Mouse (Mus musculus) hindbrain, embryonic 13.5 days (tissue): ENCODE measurements around the gene Actr5. TPM values are rescaled to one million over a fixed set of nuclear protein-coding genes. Genes with fewer than 3 reads are reported as not detected.
A peak's percentile ranks its signal among the peaks of the same experiment; 100 is the strongest.

Experiments used
- ATAC-seq: fragments of 200-750 bp; cut with Nextera tagmentation; 2 replicates; pipeline ENCODE4 v1.8.0; 2017; ENCODE audit warnings: moderate TSS enrichment; ENCODE audit not compliant: low FRiP score
- H3K27ac ChIP-seq: fragments of 300-500 bp; sonication (generic); 2 replicates; pipeline ENCODE4 v1.5.1; 2015; ENCODE audit warnings: inconsistent platforms, mild to moderate bottlenecking, moderate library complexity
- H3K27me3 ChIP-seq: fragments of 300-500 bp; sonication (generic); 2 replicates; pipeline ENCODE4 v1.6.1; 2015; ENCODE audit warnings: mild to moderate bottlenecking, inconsistent platforms
- H3K36me3 ChIP-seq: fragments of 300-500 bp; sonication (generic); 2 replicates; pipeline ENCODE4 v1.6.1; 2015; ENCODE audit warnings: mild to moderate bottlenecking, inconsistent platforms
- H3K4me1 ChIP-seq: fragments of 300-500 bp; sonication (generic); replicated peaks from 2 replicates; pipeline ENCODE4 v1.6.1; 2015; ENCODE audit warnings: inconsistent platforms
- H3K4me2 ChIP-seq: fragments of 300-500 bp; sonication (generic); 2 replicates; pipeline ENCODE4 v1.6.1; 2015; ENCODE audit warnings: inconsistent platforms, mild to moderate bottlenecking, moderate library complexity
- H3K4me3 ChIP-seq: fragments of 300-500 bp; sonication (generic); 2 replicates; pipeline ENCODE4 v1.5.1; 2015; ENCODE audit warnings: mild to moderate bottlenecking, inconsistent platforms
- H3K9ac ChIP-seq: fragments of 300-500 bp; sonication (generic); 2 replicates; pipeline ENCODE4 v1.6.1; 2015; ENCODE audit warnings: mild to moderate bottlenecking, inconsistent platforms
- H3K9me3 ChIP-seq: fragments of 300-500 bp; sonication (generic); 2 replicates; pipeline ENCODE4 v1.6.1; 2016; ENCODE audit warnings: inconsistent platforms
- WGBS: fragments of 180-500 bp; shearing (Covaris S2); methylation state at CpG from one replicate; pipeline ENCODE4 v1.1.7; 2015; 5-methylcytosine and 5-hydroxymethylcytosine counted together
- polyA plus RNA-seq: library from polyadenylated mRNA; unstranded; fragments of >200 nt; fragmentation: Nextera tagmentation; extraction: Ambion mirVana; gene quantifications from 2 replicates; pipeline ENCODE4 v1.2.1, GENCODE M21; 2015

The Actr5 gene
- 12.4 and 12.6 TPM in 2 replicates for polyA plus RNA-seq

DNA sequence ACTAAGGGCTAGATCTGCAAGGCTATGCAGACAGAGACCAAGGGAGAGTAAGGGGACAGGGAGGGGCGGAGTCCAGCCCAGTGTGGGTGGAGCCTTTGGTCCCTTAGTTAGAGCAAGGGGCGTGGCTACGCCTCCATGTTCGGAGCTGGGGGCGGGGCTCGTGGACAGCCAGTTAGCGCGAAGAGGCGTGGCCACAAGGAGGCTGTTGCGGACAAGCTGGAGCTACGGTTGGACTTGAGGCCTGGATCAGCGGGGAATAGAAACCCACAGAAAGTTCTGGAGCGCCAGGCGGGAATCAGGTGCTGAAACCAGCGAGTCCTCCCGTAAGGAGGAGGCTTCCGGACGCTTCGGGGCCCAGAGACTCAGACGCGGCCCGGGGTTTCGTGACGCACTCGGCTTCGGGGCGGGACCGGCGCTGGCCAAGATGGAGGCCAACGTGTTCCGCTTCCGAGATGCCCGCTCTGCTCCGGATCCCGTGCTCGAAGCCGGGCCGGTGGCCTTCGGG is at the start of gene Actr5:
Actr5 (plus strand) TSS at position 171 of the 505 bp plus-strand sequence.
- ATAC-seq: peak; percentile 94
- under 1% methylated on average over 39 of the region's 39 CpGs for WGBS
- Histone ChIP-seq H3K4me2 (peak within 1 kb of the TSS; percentile 80), H3K36me3 (peaks cover 16% of the 10 kb centered on the region), H3K9ac (peak within 1 kb of the TSS; percentile 87), H3K27ac (peak within 1 kb of the TSS; percentile 93), H3K9me3 (no peaks in the 10 kb centered on the region), H3K4me3 (peak within 1 kb of the TSS; percentile 87), H3K27me3 (peaks cover 30% of the 10 kb centered on the region), H3K4me1 (peaks cover 19% of the 10 kb centered on the region)

DNA sequence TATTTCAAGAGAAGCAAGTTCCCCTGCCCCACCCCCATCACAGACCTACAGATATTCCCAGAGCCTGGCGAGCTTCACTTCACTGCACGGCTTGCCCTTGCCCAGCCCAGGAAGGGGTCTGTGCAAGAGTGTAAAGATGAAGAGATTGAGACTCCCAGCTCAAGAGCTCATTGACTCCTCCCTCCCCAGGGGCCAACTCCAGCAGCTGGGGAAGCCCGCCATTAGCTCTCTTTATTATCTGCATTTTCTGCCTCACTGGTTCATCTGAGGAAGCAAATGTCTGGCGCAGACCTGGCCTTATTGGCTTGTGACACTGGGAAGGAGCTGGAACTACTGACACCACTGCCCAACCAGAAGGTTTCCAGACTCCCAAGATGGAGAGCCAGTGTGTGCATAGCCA is 44.7 kb upstream of the Actr5 start:
- peaks cover 22% of the 10 kb centered on the region; the same call in 1 of the 2 replicates for H3K27me3 ChIP-seq
- no peak for ATAC-seq
- 28% methylated on average over 4 of the region's 4 CpGs for WGBS

DNA sequence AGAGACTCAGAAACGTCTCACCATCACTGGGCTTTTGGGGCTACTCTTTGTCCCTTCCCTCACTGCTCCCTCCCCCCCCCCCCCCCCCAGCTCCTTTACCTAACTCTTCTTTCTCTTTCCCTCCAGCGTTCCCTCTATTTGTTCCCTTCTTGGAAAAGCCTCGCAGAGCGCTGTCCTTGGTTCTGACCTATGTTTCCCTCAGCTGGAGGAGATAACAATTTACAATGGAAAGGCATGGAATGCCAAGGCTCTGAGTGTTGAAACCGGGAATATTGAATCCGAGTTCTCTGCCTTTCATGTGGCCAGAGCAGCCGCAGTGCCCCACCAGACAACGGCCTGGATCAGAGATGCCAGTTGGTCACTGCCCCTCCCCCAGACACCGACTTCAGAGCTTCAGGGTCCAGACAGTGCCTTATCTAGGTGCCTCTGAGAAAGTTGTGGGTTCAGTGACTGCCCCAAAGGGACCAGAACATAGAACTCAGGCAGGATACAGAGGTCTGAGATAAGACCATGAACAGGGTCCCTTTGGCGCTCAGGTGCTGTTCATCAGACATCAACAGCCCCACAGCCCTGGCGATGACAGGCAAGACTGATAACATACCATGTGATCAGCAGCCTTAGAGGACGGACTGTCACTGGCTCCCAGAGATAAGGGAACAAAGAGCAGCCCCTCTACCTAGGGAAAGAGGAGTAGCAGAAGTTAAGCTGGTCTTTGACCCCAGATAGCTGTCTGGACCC is 39.9 kb upstream of the Actr5 start:
- 0 out of 2 replicates have a peak, but pooled peaks have one; percentile 47 for ATAC-seq
- no peak overlapping the region for H3K4me3 ChIP-seq
- no peak overlapping the region for H3K4me2 ChIP-seq
- no peaks in the 10 kb centered on the region for H3K9me3 ChIP-seq
- H3K4me1 ChIP-seq: peaks cover 37% of the 10 kb centered on the region
- 9% methylated on average over 12 of the region's 12 CpGs for WGBS
- peak overlapping the region; percentile 40; the same call in 1 of the 2 replicates for H3K27ac ChIP-seq
- peaks cover 34% of the 10 kb centered on the region; the same call in 1 of the 2 replicates for H3K27me3 ChIP-seq
- H3K36me3 ChIP-seq: no peaks in the 10 kb centered on the region
- H3K9ac ChIP-seq: no peak overlapping the region

More for the DNA sequence above, 44.7 kb upstream of the Actr5 start:
- H3K4me3 ChIP-seq: no peak overlapping the region
- H3K4me2 ChIP-seq: no peak overlapping the region
- H3K27ac ChIP-seq: peak overlapping the region; percentile 58; the same call in 1 of the 2 replicates
- peaks cover 19% of the 10 kb centered on the region for H3K4me1 ChIP-seq
- H3K9ac ChIP-seq: no peak overlapping the region
- H3K9me3 ChIP-seq: no peaks in the 10 kb centered on the region
- H3K36me3 ChIP-seq: no peaks in the 10 kb centered on the region

DNA sequence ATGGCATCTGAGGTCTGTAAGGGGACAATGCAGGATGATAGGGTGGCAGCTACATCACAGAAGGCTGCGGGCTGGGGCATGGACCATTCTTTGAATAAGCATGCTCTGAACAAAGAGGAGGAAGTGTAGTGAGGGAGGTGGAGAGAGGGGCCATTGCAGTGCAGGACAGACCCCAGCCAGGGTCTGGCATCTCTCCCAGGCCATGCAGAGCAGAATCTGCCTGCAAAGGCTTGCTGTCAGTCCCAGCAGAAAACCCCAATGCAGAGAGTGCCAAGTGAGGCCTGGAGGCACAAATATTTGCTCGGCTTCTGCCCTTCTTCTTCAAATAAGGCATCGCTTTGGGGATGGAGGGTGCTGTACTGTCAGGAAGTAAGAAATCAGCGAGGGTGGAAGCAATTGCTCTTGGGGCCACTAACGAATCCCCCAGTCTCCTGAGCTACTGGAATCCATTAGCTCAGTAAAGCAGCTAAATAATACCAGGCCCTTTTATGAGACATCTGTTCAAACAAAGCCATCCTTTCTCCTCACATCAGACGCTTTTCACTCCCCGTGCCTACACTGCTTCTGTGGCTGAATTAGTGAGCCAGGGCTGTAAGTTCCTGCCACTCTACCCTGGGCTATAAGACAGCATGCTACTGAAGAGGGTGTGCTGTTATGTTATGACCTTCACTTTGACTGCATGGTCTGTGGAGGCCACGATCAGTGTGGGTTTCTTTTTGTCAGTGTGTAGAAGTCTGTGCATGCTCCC is 36.0 kb upstream of the Actr5 start:
- H3K27ac ChIP-seq: peak overlapping the region; percentile 83
- ATAC-seq: peak; percentile 36; the same call in 1 of the 2 replicates
- no peaks in the 10 kb centered on the region for H3K9me3 ChIP-seq
- H3K9ac ChIP-seq: peak overlapping the region; percentile 51
- peaks cover 49% of the 10 kb centered on the region for H3K4me1 ChIP-seq
- 24% methylated on average over 8 of the region's 8 CpGs for WGBS
- no peaks in the 10 kb centered on the region for H3K36me3 ChIP-seq
- H3K4me2 ChIP-seq: no peak overlapping the region
- H3K4me3 ChIP-seq: no peak overlapping the region
- peaks cover 19% of the 10 kb centered on the region; the same call in 1 of the 2 replicates for H3K27me3 ChIP-seq

DNA sequence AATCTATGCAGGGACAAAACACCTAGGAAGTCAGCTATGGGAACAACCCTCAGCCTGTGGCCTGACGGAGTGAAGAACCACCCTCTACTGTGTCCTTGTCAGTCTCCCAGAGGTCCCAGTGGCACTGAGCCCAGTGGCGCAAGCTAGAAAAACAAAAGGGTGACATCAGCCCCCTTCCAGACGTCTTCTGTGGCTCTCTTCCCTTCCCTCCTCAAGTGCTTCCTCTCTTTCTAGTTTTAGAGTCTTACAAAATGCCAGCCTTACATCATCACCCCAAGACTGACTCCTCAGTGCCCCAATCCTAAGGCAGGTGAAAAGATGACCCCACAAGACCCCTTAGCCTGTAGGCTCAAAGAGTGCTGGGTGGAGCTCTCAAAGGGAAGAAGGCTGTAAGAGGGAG is 34.2 kb upstream of the Actr5 start:
- no peak overlapping the region for H3K9ac ChIP-seq
- peaks cover 52% of the 10 kb centered on the region for H3K4me1 ChIP-seq
- no peaks in the 10 kb centered on the region for H3K9me3 ChIP-seq
- no peak overlapping the region for H3K4me3 ChIP-seq
- H3K27ac ChIP-seq: 0 out of 2 replicates have a peak overlapping the region, but pooled peaks have one; percentile 30
- no peak overlapping the region for H3K4me2 ChIP-seq
- 0 out of 2 replicates have a peak, but pooled peaks cover 11% of the 10 kb centered on the region for H3K27me3 ChIP-seq
- no peak for ATAC-seq
- 54% methylated on average over 3 of the region's 3 CpGs for WGBS
- H3K36me3 ChIP-seq: no peaks in the 10 kb centered on the region

DNA sequence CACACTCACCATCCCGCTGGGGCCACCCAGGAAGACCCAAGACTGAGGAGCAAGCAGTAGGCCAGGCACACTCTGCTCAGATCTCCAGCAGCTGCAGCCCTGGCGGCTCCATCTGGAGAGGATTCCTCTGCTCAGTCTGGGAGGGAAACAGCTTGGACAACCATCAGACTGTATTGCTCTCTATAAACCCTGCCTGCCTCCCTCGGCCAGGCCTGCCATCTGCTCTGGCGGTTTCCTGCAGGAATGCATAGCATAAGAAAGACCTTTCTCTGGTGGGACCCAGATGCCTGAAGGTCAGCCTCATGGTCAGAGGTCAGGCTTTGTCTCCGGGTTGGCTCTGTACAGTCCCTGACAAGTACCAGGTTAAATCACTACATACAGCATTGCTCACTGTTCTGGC is 33.4 kb upstream of the Actr5 start:
- Histone ChIP-seq H3K9ac (no peak overlapping the region), H3K9me3 (no peaks in the 10 kb centered on the region), H3K27me3 (0 out of 2 replicates have a peak, but pooled peaks cover 9% of the 10 kb centered on the region), H3K4me3 (no peak overlapping the region), H3K4me2 (no peak overlapping the region), H3K36me3 (no peaks in the 10 kb centered on the region), H3K4me1 (peaks cover 60% of the 10 kb centered on the region), H3K27ac (peak overlapping the region; percentile 55)
- 42% methylated on average over 5 of the region's 5 CpGs for WGBS
- peak; percentile 38; the same call in 1 of the 2 replicates for ATAC-seq

DNA sequence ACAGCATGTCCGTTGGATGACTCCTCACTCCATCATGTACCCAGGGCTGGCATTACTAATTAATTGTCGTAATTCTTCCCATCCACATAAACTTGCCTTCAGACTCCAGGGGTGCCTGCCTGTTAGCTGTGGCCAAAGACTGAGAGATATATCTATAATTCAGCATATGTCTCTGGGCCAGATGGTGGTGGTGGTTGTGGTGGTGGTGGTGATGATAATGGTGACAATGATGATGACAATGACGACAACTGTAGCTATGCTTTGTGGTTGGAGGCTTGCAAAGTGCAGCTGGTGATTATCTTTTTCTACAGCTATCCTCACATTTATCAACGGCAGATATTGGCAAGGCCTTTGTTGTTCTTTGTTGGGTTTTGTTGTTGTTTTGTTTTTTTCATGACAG is 31.3 kb upstream of the Actr5 start:
- WGBS: 86% methylated on average over 4 of the region's 4 CpGs
- Histone ChIP-seq H3K4me1 (peaks cover 62% of the 10 kb centered on the region), H3K27ac (no peak overlapping the region), H3K36me3 (no peaks in the 10 kb centered on the region), H3K27me3 (peaks cover 17% of the 10 kb centered on the region; the same call in 1 of the 2 replicates), H3K4me2 (no peak overlapping the region), H3K9ac (no peak overlapping the region), H3K4me3 (no peak overlapping the region), H3K9me3 (no peaks in the 10 kb centered on the region)
- no peak for ATAC-seq

DNA sequence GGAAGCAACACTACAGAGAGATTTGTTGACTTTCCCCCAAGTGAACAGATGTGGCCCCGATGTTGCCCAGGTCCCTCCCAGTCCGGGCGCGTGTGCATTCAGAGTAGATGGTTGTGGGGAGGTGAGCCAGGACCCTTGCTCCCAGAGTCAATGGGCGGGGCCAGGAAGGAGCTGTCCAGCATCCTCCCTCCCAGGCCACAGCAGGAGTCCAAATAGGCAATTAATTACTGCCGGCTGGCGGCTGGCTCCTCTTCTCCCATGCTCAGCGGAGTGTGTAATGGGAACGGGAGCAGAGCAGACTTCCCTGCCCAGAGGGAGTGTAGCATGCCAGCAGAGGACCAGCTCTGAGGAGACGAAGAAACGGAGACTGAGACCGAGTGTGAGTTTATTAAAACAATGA is 29.6 kb upstream of the Actr5 start:
- H3K4me1 ChIP-seq: peaks cover 62% of the 10 kb centered on the region

DNA sequence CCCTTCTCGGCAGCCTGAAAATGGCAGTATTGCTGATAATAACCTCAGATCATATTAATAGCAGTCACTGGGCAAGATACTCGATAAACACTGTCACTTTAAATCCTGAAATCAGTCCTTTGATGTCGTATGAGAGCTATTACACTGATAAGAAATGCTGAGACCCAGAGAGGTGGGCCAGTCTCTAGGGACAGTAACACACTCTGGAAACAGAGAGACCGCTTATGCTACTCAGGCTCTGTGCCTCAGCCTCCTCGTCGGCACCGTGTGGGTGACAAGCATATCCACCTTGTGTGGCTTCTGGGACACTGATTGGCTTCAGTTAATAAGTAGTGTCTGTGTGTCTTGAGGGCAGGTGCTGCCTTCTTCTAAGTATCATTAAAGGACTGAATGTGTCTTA is 29.1 kb upstream of the Actr5 start:
- WGBS: 9% methylated on average over 7 of the region's 7 CpGs
- Histone ChIP-seq H3K4me3 (no peak overlapping the region), H3K9ac (peak overlapping the region; percentile 49)

More for the DNA sequence above, 29.6 kb upstream of the Actr5 start:
- peak overlapping the region; percentile 49 for H3K9ac ChIP-seq
- no peaks in the 10 kb centered on the region for H3K36me3 ChIP-seq
- H3K27me3 ChIP-seq: peaks cover 28% of the 10 kb centered on the region
- WGBS: under 1% methylated on average over 12 of the region's 12 CpGs
- peak; percentile 83 for ATAC-seq
- peak overlapping the region; percentile 43 for H3K4me2 ChIP-seq
- peak overlapping the region; percentile 87 for H3K27ac ChIP-seq
- H3K4me3 ChIP-seq: no peak overlapping the region
- H3K9me3 ChIP-seq: no peaks in the 10 kb centered on the region

DNA sequence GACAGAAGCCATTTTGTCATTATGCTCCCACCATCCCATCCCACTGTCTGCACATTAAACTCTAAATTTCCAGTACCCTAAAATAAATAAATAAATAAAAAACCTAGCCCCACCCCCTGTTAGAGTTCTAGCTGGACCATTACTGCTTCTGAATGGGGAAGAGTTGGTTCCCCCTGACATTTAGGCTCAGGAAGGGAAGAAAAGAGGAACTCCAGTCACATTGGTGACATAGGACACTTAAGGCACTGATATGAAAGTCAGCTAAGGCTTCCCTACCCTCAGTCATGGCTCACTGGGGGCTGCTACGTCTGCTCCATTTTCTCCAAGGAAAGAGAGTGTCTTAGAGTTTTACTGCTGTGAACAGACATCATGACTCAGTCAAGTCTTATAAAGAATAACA is 27.9 kb upstream of the Actr5 start:
- ATAC-seq: no peak
- Histone ChIP-seq H3K27ac (peak overlapping the region; percentile 87; the same call in 1 of the 2 replicates), H3K9ac (no peak overlapping the region), H3K4me2 (no peak overlapping the region), H3K4me1 (peaks cover 62% of the 10 kb centered on the region), H3K36me3 (no peaks in the 10 kb centered on the region), H3K9me3 (no peaks in the 10 kb centered on the region), H3K4me3 (no peak overlapping the region), H3K27me3 (peaks cover 38% of the 10 kb centered on the region)
- WGBS: 71% methylated on average over 1 of the region's 1 CpGs

More for the DNA sequence above, 29.1 kb upstream of the Actr5 start:
- no peaks in the 10 kb centered on the region for H3K9me3 ChIP-seq
- no peak for ATAC-seq
- H3K27me3 ChIP-seq: peaks cover 32% of the 10 kb centered on the region
- H3K4me1 ChIP-seq: peaks cover 62% of the 10 kb centered on the region
- no peaks in the 10 kb centered on the region for H3K36me3 ChIP-seq
- H3K4me2 ChIP-seq: peak overlapping the region; percentile 43
- H3K27ac ChIP-seq: peak overlapping the region; percentile 87

DNA sequence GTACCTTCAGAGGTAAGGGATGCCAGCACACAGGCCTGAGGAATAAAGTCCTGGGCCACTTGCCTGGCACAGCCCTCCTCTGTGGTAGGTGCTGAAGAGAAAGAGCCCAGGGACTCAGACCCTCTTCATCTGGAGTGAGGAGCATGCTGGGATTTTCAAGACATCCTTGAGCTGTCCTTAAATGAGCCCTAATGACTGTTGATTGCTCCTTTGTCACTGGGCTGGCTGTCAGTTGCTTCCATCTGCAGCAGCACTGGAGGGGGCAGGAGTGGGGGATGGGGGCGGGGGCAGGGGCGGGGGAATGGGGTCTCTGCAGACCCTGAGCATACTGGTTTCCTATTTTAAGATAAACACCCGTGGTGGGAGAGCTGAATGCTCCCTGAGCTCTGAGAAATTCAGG is 24.2 kb upstream of the Actr5 start:
- Histone ChIP-seq H3K36me3 (no peaks in the 10 kb centered on the region), H3K27ac (peak overlapping the region; percentile 69), H3K9ac (peak overlapping the region; percentile 1; the same call in 1 of the 2 replicates), H3K4me2 (no peak overlapping the region), H3K4me3 (no peak overlapping the region), H3K4me1 (peaks cover 76% of the 10 kb centered on the region), H3K9me3 (no peaks in the 10 kb centered on the region), H3K27me3 (peaks cover 50% of the 10 kb centered on the region)
- WGBS: 32% methylated on average over 3 of the region's 3 CpGs
- no peak for ATAC-seq

DNA sequence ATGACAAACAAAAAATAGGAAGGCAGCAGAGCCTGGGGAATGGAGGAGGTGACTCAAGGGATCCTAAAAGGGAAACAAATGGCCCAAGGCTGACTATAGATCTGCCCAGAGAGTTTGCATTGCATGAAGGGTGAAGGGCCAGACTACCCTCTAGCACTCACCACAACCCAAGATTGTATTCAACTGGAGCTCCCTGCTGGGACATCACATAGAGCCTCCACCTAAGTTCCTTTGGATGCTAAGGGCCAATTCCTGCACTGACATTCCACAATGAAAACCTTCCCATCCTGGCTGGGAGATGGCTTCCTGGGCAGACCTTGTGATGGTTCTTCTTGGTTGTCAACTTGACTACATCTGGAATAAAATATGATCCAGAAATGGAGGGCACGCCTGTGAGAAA is 23.4 kb upstream of the Actr5 start:
- no peaks in the 10 kb centered on the region for H3K36me3 ChIP-seq
- no peak for ATAC-seq

More for the DNA sequence above, 23.4 kb upstream of the Actr5 start:
- Histone ChIP-seq H3K27me3 (peaks cover 49% of the 10 kb centered on the region), H3K9me3 (no peaks in the 10 kb centered on the region), H3K4me2 (no peak overlapping the region), H3K27ac (peak overlapping the region; percentile 69), H3K4me1 (peaks cover 74% of the 10 kb centered on the region), H3K9ac (no peak overlapping the region), H3K4me3 (no peak overlapping the region)
- 84% methylated on average over 1 of the region's 1 CpGs for WGBS
